Mouse (Mus musculus) adrenal gland, postnatal 36 days (tissue): ENCODE data around the gene Ctdnep1. TPM values are rescaled to one million over a fixed set of nuclear protein-coding genes. Genes with fewer than 3 reads are reported as not detected.

Experiments
- DNase-seq, 2 experiments: peaks; one replicate each; pipeline ENCODE4 v3.0.0; 2021; ENCODE audit warnings: mixed read lengths in 1 of 2
- total RNA-seq, 2 experiments: library from RNA; stranded (reverse); gene quantifications; 2 replicates each; pipeline ENCODE4 v1.2.3; 2021

Gene Ctdnep1
- total RNA-seq, 2 experiments from 2014 or later: 112 to 132 TPM

DNA sequence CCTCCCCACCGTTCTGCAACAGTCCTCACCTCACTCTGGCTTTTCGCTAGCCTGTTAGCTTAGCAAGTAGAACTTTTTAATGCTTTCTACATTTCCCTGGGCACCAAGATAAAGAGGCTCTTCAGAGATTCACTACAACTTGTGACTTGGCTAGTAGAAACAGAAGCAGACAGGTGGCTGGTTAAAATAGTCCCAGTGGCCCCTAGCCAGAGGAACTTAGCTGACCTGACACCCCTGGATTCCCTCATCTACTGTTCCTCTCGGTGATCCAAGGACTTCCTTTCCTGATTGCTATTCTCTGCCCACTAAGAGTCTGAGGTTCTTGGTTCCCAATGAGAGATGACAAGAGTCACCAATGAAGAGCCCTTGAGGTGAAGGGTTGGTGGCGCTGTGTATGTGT lies 2.4 kb downstream of the Ctdnep1 start:
- DNase-seq: no peak

DNA sequence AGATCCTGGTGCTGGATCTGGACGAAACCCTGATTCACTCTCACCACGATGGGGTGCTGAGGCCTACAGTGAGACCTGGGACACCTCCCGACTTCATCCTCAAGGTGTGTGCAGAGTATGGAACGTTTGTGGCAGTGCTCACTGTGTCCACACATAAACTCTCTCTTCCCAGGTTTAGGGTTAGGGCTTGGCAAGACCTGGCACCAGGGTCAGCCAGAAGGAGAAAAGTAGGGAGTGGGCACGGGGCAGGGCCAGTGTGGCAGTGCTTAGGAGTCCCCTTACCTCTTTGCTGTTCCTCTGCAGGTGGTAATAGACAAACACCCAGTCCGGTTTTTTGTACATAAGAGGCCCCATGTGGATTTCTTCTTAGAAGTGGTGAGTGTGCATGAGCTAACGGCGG lies 3.5 kb downstream of the Ctdnep1 start:
- no peak for DNase-seq

- no peak for DNase-seq
These were observed 9.0 kb downstream of the Ctdnep1 start for GRCm38 (mm10) chr11:69989949-69990348.

GRCm38 (mm10) chr11:69990850-69991691 lies 10.1 kb downstream of the Ctdnep1 start, which contains the start of gene Gabarap:
Gabarap (plus strand) TSS chr11:69991143.
- DNase-seq: peak; percentile 96 to 98

DNA sequence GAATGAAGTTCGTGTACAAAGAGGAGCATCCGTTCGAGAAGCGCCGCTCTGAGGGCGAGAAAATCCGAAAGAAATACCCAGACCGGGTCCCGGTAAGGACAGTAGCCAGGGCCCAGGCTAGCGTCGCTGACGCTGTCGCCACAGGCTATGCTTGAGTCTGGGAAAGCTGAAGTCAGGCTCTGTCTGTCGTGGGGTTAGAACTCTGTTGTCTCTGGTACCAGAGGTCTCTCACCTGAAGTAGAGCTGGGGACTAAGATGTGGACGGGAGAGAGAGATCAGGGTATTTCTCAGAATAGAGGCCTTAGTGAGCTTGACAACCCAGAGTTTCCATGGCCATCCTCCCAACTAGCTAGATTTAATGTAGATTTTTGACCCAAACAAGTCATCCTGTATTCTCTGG lies 10.8 kb downstream of the Ctdnep1 start:
- DNase-seq: no peak

- DNase-seq: no peak
These were observed 11.4 kb downstream of the Ctdnep1 start for GRCm38 (mm10) chr11:69992396-69992795.

GRCm38 (mm10) chr11:69992932-69993331 lies 12.0 kb downstream of the Ctdnep1 start:
- DNase-seq: no peak

DNA sequence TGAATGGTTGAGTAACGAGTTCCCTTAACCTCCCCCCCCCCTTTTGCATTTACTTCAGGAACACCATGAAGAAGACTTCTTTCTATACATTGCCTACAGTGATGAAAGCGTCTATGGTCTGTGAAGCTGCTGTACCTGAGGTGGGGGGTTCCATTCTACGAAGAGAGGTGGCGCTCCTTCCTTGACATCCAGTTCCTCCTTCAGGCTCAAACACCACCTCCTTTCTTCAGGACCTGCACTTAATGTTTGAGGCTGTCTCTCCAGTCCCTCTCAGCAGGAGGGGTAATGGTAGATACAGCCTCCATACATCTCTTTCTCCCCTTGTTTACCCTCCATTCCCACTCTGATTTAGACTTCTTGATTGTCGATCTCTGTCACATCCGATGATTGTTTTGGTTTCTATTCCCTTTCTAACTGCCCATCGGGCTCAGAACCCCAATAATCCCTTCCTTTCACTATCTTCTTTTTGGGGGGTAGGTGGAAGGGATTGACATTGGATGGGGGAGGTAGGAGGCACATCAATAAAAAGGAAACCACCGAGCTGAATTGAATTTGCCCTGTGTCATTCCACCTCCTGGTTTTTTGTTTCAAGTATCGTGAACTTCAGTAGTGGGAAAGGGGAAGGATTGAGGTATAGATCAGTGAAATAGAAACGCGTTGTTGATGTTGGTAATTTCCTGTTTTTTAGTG lies 13.6 kb downstream of the Ctdnep1 start:
- DNase-seq: no peak

- DNase-seq: peak; percentile 98 to 99
These were observed 14.5 kb downstream of the Ctdnep1 start, which contains the start of gene Phf23 for GRCm38 (mm10) chr11:69995391-69995960. Phf23 (plus strand) TSS chr11:69995777.

DNA sequence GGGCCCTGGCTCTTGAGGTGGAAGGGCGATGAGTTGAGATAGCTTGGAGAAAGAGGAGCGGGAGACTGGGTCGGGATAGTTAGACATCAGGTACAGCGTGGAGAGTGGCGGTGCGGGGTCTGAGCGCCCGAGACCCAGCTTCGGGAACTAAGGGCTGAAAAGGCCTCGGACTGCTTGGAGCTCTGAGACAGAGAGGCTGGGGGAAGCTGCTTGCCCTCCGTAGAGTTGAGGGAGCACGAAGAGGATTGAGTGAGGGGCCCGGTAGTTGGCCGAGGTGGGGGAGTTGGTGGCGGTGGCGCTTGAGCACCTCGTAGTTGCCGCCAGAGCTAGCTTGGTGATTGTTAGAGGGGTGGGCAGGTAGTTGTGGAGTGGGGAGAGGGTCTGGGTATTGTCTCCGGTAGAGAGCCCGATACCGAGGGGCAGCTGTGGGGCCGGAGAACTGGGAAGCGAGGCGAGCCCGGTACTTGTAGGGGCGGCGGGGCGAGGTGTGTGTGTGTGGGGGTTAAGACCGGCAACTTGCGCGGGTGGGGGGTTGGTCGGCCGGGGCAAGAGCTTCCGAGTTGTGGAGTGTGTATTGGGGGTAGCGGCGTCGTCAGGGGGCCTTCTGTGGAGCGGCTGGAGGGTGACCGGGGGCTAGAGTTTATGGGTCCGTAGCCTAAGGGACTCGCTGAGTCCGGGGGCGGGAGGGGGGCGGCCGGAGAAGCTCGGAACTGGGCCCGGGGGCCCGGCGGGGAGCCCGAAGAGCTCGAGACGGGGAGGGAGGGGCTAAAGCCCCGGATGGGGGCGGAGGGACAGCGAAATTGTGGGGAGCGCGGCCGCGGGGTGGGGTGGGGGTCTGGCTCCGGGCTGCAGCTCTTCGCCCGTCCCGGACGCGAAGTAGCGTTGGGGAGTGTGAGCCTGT lies 15.5 kb downstream of the Ctdnep1 start:
- DNase-seq: peak; percentile 74 to 86

DNA sequence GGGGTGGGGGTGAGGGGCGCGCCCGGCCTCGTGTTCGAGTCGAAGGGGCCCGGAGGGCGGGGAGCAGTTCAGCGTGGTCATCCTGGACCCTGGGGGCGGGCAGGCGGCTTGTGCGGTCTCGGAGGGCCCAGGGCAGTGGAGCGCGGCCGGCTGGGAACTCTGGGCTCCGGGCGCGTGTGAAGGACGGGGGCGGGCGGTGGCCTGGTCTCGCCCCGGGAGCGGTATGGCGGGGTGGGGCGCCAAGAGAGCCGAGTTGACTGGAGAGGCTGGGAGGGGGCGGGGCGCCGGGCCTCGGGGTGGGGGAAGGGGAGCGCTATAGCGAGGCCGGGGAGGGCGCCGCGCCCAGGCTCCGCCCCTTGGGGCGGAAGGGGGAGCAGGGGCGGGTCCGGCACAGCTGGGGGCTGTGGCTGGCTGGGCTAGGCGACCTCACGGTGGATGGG lies 16.1 kb downstream of the Ctdnep1 start:
- DNase-seq: peak; percentile 95 to 98

DNA sequence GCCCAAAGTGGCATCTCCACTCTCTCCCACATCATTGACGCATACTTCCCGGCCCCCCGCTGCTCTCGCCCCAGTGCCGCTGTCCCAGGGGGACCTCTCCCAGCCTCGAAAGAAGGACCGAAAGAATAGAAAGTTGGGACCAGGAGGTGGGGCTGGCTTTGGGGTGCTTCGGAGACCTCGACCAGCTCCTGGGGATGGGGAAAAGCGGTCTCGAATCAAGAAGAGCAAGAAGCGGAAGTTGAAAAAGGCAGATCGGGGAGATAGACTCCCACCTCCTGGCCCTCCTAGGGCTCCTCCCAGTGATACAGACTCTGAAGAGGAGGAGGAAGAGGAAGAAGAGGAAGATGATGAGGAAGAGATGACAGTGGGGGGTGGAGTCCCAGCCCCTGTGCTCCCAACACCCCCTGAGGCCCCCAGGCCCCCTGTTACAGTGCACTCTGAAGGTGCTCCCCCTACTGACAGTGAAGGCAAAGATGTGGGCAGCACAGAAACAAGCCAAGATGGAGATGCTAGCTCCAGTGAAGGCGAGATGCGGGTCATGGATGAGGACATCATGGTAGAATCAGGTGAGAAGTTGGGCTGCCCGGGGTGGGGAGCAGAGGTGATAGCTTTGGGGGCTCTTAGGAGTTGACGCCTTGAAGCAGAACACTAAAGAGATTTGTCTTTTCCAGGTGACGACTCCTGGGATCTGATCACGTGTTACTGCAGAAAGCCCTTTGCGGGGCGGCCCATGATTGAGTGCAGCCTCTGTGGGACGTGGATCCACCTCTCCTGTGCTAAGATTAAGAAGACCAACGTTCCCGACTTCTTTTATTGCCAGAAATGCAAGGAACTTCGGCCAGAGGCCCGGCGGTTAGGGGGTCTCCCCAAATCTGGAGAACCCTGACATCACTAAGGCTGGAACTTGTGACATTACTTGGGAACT lies 17.9 kb downstream of the Ctdnep1 start:
- DNase-seq: no peak

DNA sequence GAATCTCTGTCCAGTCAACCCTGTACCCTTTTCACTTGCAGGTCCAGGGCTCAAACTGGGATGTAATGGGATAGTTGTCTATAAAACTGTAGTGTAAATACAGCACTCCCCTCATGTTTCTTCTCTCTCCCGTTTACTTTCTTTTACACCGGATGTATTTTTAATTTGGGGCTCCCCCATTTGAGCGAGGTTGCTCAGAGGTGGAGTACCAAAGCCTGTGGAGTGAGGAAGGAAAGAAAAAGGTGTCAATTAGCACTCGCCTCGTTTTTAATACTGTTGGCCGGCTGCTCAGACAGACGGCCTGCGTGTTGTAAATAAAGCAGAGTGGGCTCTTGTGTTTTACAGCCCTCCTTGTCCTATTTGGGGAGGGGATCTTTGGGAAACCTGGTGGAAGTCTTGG lies 18.7 kb downstream of the Ctdnep1 start:
- DNase-seq: no peak

DNA sequence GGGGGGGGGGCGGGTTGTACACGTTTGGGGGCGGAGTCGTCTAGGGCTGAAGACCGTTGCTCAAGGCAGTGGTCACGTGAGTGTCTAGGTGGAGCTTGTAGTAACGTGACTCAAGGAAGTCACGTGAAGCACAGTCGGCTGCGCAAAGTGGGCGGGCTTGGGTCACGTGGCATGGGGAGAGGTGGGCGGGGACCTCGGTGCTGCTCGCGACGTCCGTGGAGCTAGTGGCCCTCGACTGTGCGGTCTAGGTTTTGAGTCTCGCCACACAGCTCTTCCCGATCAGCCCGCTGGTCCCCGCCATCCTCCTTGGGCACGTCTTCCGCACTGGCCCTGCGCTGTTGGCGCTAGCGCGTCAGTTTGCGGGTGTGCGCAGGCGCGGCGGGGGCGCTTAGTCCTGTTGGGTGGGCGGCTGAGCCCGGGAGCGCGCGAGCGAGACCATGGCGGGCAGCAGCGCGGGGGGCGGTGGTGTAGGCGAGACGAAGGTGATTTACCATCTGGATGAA lies 19.5 kb downstream of the Ctdnep1 start, which contains the start of gene Dvl2:
TSS of gene Dvl2 (plus strand) at position 200 of the 503 bp plus-strand sequence.
- DNase-seq: peak; percentile 93

DNA sequence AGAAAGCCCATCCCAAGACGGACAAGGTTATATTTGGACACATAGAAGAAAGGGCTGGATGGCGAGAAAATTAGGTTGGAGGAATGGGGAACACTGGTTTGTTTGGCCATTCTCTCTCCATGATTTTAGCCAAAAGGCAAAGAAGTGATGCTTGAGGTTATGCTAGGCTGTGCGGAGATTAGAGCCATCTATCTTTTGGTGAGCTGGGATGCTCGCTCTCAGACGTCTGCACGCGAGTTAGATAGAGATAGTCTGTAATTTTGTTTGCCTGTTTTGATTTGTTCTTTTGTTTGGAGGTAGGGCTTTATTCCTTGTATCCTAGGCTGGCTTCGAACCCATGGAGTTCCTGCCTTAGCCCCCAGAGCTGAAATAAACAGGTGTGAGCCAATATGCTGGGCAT lies 20.2 kb downstream of the Ctdnep1 start:
- DNase-seq: no peak

DNA sequence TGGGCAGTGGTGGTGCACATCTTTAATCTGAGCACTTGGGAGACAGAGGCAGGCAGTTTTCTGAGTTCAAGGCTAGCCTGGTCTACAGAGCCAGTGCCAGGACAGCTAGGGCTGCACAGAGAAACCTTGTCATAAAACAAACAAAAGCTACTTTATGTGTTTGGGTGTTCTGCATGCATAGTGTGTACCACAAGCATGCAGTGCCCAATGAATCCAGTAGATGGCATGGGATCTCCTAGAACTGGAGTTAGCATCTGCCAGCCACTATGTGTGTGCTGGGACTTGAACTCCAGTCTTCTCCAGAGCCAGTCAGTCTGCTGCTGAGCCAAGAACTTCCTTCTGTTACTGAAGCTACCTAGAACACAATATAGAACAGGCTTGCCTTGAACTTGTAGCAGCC lies 20.9 kb downstream of the Ctdnep1 start:
- peak in 1 of 2 experiments; percentile 51 for DNase-seq

- DNase-seq: no peak
These were observed 21.5 kb downstream of the Ctdnep1 start for GRCm38 (mm10) chr11:70002471-70002870.

DNA sequence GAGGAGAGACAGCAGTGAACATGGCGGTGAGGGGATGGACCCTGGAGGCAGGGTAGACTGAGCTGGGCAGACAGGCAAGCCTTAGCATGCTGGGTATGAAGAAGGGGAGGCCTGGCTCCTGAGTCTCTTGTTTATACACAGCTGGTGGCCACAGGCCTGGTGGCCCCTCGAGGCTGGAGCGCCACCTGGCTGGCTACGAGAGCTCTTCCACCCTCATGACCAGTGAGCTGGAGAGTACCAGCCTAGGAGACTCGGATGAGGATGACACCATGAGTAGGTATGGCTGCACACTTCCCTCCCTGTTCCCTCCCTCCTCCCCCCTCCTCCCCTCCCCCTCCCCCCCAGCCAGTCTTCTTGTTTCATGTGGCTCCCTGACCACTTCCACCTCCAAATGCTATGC lies 24.6 kb downstream of the Ctdnep1 start:
- DNase-seq: no peak

GRCm38 (mm10) chr11:70010033-70010432 lies 29.1 kb downstream of the Ctdnep1 start:
- peak in 1 of 2 experiments; percentile 39 for DNase-seq

DNA sequence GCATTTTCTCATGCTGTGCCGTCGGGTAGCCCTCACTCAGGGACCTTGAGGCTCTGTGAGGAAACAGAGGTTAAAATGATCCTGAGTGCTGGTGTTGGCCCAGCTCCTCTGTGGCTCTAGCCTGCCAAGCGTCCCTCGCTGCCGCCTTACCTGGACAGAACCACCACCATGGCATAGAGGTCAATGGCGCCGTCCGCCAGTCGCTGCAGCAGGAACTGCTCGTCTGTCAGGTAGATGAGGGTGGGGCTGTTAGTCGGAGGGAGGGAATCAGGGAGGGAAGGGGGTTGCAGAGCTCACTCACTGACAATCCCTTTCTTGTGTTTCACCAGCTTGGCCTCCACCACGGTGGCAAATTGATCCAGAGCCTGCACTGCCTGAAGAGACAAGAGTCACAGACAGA lies 29.6 kb downstream of the Ctdnep1 start:
- DNase-seq: no peak
